Mouse (Mus musculus) testis, adult 2 months (tissue): ENCODE measurements around the gene Wfdc3.

Experiments
- CTCF ChIP-seq: fragments of 200-500 bp; IDR thresholded peaks from 2 replicates; pipeline ENCODE4 v1.5.1; 2012; ENCODE audit warnings: low read depth, mild to moderate bottlenecking, inconsistent platforms, low read length, moderate library complexity; ENCODE audit not compliant: control insufficient read depth, insufficient read depth, insufficient replicate concordance
- POLR2A ChIP-seq: fragments of 200-500 bp; IDR thresholded peaks from 2 replicates; pipeline ENCODE4 v1.6.1; 2012; ENCODE audit warnings: low read depth, mild to moderate bottlenecking, inconsistent platforms, low read length, moderate library complexity; ENCODE audit not compliant: control insufficient read depth

- no peak for TF ChIP-seq CTCF
- no peak for TF ChIP-seq POLR2A
These were observed 28.2 kb upstream of the Wfdc3 start for GRCm38 (mm10) chr2:164773989-164774364.
